Mouse (Mus musculus) lung, postnatal 10 days (tissue): ENCODE results near the gene Sema4c.
A peak's percentile ranks its signal among the peaks of the same experiment; 100 is the strongest.

Experiments
- DNase-seq: peaks from one replicate; pipeline ENCODE4 v3.0.0; 2021

Sema4c gene

DNA sequence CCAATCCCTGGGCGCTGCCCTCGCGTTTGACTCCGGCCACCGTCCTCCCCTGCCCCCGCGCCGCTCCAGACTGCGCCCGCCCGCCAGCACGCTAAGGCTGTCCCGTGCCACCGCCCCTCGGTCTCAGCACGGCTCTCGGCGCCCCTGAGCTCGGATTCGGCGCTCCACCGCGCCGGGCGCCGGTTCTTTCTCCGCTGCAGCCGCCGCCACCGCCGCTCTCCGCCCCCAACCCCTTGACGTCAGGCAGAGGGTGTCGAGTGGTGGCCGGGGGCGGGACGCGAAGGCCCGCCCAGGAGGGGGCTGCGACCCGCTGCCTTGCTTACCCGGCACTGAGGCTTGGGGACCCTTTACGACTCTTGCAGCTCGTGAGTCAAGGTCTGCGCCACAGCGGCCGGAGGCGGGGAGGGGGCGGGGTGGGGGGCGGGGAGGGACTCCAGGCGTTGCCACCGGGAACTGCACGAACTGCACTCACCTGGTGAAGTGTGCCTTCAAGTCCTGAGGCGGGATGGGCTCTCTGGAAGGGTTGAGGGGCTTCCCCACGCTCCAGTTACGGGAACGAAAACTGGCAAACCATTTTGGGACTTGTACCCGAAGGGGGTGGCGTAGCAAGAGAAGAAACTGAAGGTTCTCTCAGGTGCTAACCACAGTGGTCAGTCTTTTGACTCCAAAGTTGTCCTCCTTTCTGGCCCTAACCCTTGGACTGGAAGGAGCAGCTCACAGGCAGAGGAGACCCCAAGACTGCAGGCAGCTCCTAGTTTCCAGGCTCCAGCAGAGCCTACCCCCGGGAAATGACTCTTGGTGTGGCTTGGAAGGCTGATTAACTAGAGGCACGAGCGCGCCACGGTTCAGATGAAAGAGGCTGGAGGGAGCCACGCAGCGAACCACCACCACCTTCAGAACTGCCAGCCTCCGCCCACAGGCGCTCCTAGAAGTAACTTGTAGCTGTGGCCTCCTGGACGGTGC, at the start of gene Sema4c:
TSS of gene Sema4c (minus strand) at position 319 of the 963 bp plus-strand sequence.
- peak; percentile 87 for DNase-seq

DNA sequence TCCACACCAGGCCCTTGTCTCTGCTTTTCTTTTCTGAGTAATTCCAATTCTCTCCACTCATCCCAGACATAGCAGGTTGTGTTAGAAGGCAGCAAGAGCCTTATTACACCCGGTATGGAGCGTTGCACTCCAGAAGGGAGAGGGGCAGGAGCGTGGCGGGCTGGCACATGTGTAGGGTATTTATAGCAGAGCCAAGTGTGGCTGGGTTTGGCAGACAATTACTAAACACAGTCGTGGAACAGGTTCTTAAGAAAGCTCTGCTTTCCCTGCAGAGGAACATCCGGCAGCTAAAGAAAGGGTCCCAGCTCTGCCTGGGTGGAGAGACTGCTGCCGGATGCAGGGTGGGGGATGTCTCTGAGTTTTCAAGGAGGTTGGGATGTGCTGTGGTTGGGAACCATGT, 48.8 kb upstream of the Sema4c start:
- DNase-seq, result peak; percentile 46

DNA sequence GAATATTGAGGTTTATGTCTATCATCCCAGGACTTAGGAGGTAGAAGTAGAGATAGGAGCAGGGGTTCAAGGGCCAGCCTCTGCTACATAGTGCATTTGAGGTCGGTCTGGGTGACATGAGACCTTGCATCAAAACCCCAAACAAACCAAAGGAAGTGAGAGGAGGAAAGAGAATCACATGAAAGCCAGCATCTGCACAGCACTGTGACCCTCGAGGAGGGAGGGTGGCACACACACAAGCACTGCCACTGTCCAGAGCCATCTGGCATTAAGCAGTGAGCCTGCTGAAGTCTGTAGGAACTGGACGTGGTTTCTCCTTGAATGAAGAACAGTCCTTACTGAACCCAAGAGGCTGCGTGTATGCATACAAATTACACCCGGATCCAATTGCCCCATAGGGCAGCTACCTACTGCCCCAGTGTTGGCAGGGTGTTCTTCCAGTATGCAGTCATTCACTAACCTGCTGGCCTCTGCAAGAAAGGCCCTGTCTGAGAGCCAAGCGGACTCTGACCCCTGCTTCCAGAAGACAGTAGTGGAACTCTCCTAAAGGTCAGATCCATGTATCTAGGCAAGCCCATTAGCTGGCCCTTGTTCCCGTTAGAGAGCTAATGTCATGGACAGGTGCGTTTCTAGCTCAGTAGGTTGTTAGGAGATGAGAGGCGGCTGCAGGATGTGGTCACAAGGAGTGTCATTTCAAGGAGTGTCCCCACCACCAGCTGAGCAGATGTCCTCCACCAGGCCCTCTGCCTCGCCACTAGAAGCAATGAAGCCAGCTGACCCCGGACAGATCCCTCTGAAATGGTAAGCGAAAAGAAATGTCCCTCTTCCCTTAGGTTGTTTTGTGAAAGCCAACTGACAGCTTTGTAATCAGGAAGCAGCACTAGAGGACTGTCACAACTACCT, 46.4 kb upstream of the Sema4c start:
- DNase-seq, result no peak

DNA sequence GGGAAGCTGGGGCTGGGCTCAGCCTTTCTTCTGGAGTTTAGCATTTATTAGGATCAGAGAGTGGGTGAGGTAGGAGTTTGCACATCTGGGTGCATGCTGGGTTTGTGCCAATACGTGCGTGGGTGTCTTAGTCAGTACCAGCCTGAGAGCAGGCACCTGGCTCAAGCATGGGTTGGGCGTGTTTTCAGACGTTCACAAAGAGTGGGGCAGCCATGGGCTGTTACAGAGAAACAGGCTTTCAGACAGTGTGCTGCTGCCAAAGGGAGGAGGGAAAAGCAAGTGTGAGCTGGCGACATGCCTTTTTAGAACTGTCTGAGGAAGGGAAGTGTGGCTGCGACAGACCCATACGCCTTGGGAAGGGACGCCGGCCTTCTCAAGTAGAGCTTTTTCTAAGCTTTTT, 45.2 kb upstream of the Sema4c start:
- DNase-seq, result peak; percentile 88

DNA sequence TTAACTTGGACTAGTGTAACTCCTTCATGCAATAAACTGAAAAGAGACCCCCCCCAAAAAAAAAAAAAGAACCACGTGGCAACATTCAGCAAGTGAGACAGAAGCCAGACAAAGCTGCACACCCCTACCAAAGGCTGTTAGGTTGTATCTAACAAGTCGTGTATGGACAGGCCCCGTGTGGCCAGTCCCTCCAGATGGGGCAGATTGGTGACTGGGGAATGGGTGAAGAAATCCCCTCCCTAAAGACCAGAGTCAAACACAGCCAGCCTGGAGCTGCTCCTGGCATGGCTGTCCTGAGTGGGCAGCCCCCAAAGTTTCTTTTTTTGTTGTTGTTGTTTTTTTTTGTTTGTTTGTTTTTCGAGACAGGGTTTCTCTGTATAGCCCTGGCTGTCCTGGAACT, 44.1 kb upstream of the Sema4c start:
- no peak for DNase-seq

DNA sequence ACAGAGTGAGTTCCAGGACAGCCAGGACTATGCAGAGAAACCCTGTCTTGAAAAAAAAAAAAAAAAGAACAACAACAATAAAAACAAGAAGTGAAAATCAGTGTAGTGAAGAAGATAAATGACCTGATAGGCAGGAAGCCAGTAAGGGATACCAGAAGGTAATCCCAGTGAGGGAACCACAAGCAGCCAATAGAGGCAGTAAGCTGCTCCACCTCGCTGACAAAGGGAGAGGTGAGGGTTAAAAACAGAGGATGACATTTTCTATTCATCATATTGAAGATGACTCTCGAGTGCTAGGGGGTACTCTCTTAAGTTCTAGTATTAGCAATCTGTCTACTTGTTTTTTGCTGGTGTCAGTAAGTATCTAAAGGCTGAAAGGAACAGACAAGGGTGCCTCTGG, 40.3 kb upstream of the Sema4c start:
- no peak for DNase-seq

DNA sequence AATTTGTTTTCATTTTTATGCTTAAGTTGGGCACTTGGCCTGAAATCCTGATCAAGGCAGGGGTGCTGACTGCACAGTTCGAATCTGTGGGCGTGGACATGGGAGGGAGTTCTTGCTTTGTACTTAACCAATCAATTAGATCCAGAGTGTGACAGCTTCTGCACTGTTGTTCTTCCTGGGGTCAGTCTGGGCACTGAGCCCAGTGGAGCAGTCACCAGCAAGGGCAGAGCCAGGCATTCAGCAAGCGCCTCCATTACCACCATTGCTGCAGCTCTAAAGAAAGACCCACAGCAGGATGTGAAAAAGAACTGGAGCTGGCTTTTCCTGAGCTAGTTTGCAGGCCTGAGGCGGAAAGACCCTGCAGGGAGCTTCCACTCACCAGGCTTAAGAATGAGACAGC, 38.0 kb upstream of the Sema4c start:
- DNase-seq, result peak; percentile 89

DNA sequence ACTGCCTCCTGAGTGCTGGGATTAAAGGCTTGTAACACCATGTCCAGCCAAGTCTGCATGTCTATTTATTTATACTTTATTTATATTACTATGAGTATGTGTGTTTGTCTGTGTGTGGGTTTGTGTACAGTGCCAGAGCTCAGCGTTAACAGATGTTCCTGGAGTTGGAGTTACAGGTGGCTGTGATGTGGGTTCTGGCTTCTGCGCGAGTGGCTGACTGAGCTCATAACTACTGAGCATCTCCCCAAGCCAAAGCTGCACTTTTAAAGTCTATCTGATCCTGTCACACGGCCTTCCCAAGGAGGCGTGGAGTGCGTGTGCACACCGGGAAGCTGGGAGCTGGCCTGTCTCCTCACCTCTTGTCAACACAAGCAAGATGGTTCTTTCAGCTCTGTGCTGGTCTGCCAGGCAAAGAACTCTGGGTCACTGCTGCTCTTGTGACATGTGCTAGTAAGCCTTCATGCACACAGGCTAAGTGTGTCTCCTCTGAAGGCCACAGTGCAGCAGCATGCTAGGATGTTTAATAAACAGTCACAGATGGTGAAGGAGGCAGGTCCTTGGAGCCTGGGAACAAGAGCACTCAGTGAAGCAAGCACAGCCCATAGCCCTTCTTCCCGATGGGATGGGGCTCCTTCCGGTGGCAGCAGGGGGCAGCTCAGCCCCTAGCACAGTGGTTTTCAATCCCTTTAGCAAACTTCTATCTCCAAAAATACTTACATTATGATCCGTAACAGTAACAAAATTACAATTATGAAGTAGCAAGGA, 37.2 kb upstream of the Sema4c start:
- peak; percentile 63 for DNase-seq

DNA sequence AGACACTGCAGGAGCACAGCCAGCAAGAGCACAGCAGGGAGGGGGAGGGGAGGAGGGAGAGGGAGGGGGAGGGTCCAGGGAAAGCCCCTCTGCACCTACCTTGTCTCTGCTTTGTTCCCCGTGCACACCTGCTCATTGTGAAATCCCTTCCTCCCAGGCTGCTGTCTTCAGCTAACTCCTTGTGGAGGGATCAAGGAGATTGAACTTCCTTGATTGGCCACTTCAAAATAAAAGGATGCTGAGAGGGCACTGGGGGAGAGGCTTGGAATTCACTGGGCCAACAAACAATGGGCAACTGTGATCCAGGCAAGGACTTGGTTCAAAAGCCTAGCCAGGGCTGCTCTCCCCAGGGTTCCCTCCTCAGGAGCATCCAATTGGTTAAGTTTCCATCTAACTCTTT, 35.0 kb upstream of the Sema4c start:
- DNase-seq, result no peak

DNA sequence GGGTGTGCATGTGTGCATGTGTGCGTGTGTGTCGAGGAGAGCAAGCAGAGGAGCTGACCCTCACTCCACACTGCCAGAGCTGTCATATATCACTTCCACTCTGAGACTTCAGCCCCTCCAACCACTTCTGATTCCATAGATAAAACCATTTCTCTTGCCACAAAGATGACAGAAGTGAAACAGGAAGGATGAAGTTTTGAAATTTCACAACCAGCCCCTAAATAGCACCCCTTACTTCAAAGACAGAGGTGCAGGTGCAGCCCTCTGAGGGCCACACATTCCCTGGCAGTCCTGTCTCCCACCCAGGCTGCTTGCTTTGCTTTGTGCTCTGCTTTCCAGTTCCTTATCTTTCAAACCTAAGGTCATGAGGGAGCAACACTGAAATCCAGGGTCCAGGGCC, 33.3 kb upstream of the Sema4c start:
- no peak for DNase-seq

DNA sequence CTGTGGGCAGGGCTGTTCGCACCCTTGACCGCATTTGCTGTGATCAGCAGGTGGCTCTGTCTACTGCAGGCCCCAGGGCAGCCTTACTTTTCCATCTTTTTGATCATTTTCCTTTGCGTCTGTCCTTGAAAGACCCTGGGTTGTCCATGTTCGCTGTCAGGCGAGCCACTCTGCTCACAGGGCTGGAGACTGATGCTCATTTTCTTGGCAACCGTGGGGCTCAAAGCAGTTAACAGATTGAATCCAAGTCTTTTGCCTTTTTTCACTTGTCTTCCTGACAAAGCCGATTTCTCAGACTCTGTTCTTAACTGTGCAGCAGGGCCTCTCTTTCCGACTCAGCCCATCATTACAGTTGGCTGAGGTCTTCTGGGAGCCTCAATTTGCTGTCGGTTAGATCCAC, 32.5 kb upstream of the Sema4c start:
- no peak for DNase-seq

DNA sequence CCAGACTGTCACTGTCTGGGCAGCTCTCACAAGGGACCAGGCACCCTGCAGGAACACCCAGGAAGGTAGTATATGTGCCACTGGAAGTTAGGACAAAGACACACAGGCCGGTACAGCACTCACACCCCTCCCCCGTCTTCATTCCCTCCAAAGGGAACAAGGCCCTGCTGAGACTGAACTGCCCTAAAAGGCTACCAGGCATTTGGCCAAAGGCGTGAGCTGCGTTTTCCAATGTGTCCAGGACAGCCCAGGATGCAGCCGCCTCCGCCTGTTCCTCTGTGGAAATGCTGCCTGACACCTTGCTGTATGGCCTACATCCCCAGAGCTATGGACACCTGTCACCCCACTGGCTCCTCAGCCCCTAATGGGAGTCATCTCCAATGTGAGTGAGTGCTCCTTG, 31.3 kb upstream of the Sema4c start:
- DNase-seq, result peak; percentile 90

DNA sequence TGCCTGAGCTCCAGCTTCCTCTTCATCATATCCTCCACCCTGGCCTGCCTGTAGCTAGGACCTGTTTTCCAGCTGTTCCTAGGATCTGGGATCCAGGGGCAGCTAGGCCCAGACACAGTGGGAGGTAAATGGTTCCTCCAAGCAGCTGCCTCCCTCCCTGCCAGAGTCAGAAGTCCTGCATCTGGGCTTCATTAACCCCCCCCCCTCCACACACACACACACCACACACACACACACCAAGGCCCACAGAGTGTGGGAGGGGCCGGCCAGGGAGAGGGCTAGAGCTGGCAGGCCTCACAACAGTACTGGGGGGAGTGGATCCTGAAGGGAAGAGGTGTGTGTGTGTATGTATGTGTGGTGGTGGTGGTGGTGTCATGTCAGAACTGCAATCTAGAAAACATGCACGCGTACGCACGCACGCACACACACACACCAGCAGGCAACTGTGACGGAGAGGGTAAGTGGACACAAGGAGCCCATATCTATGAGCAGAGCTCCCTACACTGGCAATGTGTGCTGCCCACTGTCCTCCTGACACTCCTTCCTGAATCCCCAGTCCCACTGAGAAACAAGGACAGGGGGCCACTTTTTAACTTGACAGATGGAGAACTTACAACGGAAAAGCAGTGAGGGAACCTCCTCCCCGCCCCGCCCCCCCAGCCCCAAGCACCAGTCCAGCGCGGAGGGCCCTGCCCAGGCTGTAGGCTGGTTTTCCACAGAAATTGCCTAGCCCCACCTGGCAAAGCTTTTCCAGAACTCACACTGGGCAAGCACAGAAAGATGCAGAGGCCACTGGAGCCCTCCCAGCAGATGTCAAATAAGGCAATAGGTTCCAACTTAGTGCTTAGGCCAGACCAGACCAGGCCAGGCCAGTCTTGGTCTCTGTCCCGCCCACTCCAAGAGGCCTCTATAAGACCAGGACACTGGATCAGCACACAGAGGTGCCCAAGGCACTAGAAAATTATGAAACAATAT, 30.6 kb upstream of the Sema4c start:
- peak; percentile 75 for DNase-seq

DNA sequence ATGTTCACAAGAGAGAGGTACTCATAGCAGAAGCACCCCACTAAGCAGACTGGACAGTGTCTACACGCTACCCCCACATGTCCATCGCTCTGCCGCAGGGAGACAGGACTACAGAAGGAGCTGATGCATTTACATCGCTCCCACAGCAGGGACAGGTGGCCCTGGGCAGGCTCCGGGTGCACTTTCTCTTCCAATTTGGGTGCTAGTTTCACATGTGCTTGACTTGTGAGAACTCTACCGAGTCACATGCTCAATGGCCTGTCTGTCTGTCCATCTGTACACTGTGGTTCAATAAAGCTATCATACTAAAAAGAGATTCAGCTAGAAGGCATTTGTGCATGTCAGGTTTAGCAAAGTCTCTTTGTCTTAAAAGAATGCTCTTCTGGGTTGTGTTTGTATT, 29.7 kb upstream of the Sema4c start:
- DNase-seq, result no peak

DNA sequence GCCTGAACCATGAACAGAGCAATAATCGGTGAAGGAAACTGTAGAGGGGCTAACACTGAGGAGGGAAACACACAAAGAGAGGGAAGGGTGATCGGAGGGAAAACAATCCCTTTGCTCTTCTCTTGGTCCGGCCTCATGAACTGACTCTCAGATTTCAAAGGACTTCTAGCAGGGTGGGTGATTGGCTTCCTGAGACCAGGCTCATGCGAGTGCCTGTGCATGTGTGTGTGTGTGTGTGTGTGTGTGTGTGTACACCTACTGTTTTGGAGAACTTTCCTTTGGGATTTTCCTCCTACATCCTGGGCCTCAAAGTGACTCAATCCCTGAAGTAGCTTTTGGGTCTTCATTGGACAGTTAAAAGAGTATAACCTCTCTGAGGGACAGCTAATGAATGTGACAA, 28.1 kb upstream of the Sema4c start:
- DNase-seq, result no peak

DNA sequence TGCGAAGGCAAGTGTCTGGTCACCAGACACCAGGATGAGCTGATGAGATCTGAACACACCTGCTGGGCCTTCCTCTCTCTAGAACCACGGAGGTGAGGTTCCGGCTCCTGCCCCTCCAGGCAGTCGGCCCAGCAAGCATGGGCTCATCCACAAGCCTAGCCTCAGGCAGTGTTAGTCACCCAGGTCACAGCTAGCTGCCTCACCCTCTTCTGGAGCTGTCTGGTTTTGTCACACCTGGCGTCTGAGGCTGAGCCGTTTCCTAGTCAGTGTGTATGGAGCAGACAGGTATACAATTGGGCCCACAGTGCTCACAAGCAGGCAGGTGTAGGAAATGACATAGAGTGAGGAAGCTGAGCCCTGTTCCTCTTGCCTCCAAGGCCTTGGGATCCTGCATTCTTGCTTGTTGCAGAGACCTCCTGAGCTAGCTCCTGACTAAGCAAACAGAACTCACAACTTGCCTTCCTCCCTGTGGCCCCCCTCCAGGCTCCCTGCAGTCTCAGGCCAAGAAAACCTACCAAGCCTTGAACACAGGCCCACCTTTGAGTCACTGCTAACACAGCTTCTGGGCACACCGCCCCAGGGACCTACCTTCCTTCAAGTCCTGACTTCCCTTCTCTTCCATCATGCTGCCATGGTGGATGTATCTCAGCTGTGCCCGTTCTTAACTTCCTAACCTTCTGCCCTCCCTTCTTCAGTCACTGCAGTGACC, 25.4 kb upstream of the Sema4c start:
- no peak for DNase-seq

DNA sequence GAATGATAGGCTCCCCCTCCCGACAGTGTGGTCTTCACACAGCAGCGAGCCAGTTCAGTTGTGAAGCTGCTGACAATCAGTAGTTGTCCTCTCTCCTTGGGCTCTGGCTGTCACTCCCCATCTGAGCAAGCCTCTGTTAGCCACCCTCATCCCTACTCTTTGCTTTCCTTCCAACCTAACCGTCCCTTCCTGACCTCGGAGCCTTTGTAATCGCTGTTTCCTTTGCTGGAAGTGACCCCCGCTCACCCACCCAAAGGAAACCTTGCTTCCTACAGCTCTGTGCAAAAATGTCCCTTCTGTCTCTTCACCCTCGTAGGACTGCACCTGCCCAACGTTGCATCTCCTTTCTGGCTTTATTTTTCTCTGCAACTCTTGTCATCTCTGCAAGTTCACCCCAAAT, 24.1 kb upstream of the Sema4c start:
- no peak for DNase-seq

DNA sequence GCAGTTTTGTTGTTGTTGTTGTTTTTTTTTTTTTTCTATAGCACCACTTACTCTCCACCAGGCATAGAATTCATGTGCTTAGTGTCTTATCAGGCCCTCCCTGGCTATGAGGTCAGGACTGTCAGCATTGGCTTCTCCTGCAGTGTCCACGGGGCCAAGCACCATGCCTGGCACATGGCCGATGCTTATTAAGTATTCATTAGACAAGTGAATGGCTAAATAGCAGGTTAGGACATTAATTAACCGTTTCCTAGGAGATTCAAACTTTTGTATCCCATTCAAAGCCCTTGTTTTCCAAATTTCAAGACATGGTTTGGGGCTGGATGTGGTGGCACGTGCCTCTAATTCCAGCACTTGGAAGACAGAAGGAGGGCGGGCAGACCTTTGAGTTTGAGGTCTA, 23.1 kb upstream of the Sema4c start:
- DNase-seq, result no peak

DNA sequence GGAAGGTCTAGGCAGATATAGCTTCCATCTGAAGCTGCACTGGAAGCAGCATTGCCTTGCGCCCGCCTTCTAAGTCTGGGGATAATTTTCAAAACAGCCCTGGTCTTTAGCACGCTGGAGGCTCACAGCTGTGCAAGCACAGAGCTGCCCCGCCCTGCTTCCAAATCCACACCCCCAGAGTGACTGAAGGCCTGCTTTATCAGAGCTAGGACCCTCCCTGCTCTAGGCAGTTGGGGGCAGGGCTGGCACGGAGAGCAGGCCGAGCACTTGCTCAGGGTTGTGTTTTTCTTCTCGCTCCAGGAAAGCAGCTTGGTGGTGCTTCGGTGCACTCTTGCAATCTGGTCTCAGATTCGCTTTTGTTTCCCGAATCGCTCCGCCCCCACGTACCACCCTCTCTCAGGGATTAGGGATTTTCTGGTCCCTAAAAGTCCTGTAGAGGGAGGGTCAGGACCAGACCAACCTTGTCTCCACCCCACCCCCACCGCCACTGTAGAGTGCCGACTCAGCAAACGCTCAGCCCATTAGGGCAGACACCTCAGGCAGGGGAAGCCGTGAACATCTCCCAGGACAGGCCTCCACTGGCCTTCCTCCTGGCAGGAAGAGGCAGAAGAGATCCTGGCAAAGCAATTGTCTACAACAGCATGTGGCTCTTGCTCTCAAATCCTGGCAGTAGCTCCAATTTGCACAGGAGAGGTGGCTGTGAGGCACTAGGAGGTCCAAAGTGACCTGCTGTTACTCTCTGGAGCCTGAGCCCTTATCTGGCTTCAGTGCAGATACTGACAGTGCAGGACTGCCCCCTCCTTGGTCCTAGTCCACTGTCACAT, 22.4 kb upstream of the Sema4c start:
- DNase-seq, result peak; percentile 84

DNA sequence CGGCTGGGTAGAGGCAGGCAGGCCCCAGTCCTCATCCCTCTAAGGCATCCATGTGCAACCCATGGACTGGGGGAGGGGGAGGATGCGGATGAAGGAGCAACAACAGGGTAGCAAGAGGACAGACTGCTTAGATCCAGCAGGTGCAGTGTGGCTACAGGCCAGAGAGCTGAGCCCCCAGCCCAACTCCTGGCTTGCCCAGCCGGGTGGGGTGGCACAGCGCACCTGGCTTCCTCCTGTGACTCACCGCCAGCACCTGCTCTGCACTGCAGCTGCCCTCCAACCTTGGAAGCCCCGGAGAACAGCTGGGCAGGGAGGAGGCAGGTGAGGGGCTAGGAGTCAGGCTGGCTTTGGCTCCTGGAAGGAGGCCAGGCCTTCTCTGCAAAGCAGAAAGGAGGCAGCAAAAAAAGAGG, 21.8 kb upstream of the Sema4c start:
- no peak for DNase-seq
